Mouse (Mus musculus): ENCODE measurements at regions not wholly inside any gene's neighbourhood (a gene's known extent, or its start where the extent isn't known, plus 50 kb on each side); places are given as distances from the start of the nearest gene placed in this dataset.
"Not testable (repeated sequence)": the region's sequence is repeated elsewhere in the genome, so short reads cannot be mapped to it uniquely, and the experiment has no call there.

GRCm38 (mm10) chr15:16909396-16909795 is 180.8 kb downstream of the Cdh9 start:
- Histone ChIP-seq H3K4me3 (replicated peaks; ENCODE audit: low read length) (no peak overlapping the region), H3K27ac (no peak overlapping the region), H3K9ac (no peak overlapping the region), H3K4me1 (replicated peaks; ENCODE audit: control insufficient read depth, insufficient read depth, low read length) (no peaks in the 10 kb centered on the region), H3K4me2 (replicated peaks) (no peak overlapping the region), H3K27me3 (ENCODE audit: control insufficient read depth, insufficient read depth, low read length) (no peaks in the 10 kb centered on the region), H3K36me3 (replicated peaks; ENCODE audit: control insufficient read depth, insufficient read depth) (no peaks in the 10 kb centered on the region), H3K9me3 (ENCODE audit: control insufficient read depth, low read length) (no peaks in the 10 kb centered on the region)
- DNase-seq (ENCODE audit: low spot score): no peak
- WGBS: 93% methylated on average over 1 of the region's 1 CpGs
- no peak for ATAC-seq (ENCODE audit: low FRiP score)

GRCm38 (mm10) chr15:16909941-16910340 is 181.4 kb downstream of the Cdh9 start:
- H3K4me3 ChIP-seq (replicated peaks; ENCODE audit: low read length); H3K36me3 ChIP-seq (replicated peaks; ENCODE audit: control insufficient read depth, insufficient read depth); DNase-seq (ENCODE audit: low spot score); H3K27ac ChIP-seq; H3K27me3 ChIP-seq (ENCODE audit: control insufficient read depth, insufficient read depth, low read length); H3K9me3 ChIP-seq (ENCODE audit: control insufficient read depth, low read length); H3K9ac ChIP-seq; H3K4me2 ChIP-seq (replicated peaks); H3K4me1 ChIP-seq (replicated peaks; ENCODE audit: control insufficient read depth, insufficient read depth, low read length); ATAC-seq (ENCODE audit: low FRiP score): not testable (repeated sequence)
- WGBS: 84% methylated on average over 3 of the region's 3 CpGs

- no peak for ATAC-seq (ENCODE audit: low FRiP score)
- DNase-seq (ENCODE audit: low spot score): no peak
- Histone ChIP-seq H3K27me3 (ENCODE audit: control insufficient read depth, insufficient read depth, low read length) (no peaks in the 10 kb centered on the region), H3K9ac (no peak overlapping the region), H3K4me1 (replicated peaks; ENCODE audit: control insufficient read depth, insufficient read depth, low read length) (no peaks in the 10 kb centered on the region), H3K9me3 (ENCODE audit: control insufficient read depth, low read length) (no peaks in the 10 kb centered on the region), H3K27ac (no peak overlapping the region), H3K4me3 (replicated peaks; ENCODE audit: low read length) (no peak overlapping the region), H3K4me2 (replicated peaks) (no peak overlapping the region), H3K36me3 (replicated peaks; ENCODE audit: control insufficient read depth, insufficient read depth) (no peaks in the 10 kb centered on the region)
- WGBS: 72% methylated on average over 2 of the region's 2 CpGs
Observed at GRCm38 (mm10) chr15:16914966-16915569, 186.5 kb downstream of the Cdh9 start.

GRCm38 (mm10) chr15:16923246-16923645 is 194.7 kb downstream of the Cdh9 start:
- WGBS: 90% methylated on average over 1 of the region's 1 CpGs
- Histone ChIP-seq H3K27ac (no peak overlapping the region), H3K27me3 (ENCODE audit: control insufficient read depth, insufficient read depth, low read length) (no peaks in the 10 kb centered on the region), H3K4me3 (replicated peaks; ENCODE audit: low read length) (no peak overlapping the region), H3K9me3 (ENCODE audit: control insufficient read depth, low read length) (no peaks in the 10 kb centered on the region), H3K4me1 (replicated peaks; ENCODE audit: control insufficient read depth, insufficient read depth, low read length) (no peaks in the 10 kb centered on the region), H3K4me2 (replicated peaks) (no peak overlapping the region), H3K36me3 (replicated peaks; ENCODE audit: control insufficient read depth, insufficient read depth) (no peaks in the 10 kb centered on the region), H3K9ac (no peak overlapping the region)
- DNase-seq (ENCODE audit: low spot score) (no peak), ATAC-seq (ENCODE audit: low FRiP score) (no peak)

- no peak overlapping the region for H3K4me2 ChIP-seq (replicated peaks)
- no peaks in the 10 kb centered on the region for H3K9me3 ChIP-seq (ENCODE audit: control insufficient read depth, low read length)
- no peak overlapping the region for H3K27ac ChIP-seq
- no peak for DNase-seq (ENCODE audit: low spot score)
- no peak overlapping the region for H3K4me3 ChIP-seq (replicated peaks; ENCODE audit: low read length)
- no peak overlapping the region for H3K9ac ChIP-seq
- no peaks in the 10 kb centered on the region for H3K36me3 ChIP-seq (replicated peaks; ENCODE audit: control insufficient read depth, insufficient read depth)
- WGBS: 92% methylated on average over 2 of the region's 2 CpGs
- no peak for ATAC-seq (ENCODE audit: low FRiP score)
- H3K4me1 ChIP-seq (replicated peaks; ENCODE audit: control insufficient read depth, insufficient read depth, low read length): no peaks in the 10 kb centered on the region
- no peaks in the 10 kb centered on the region for H3K27me3 ChIP-seq (ENCODE audit: control insufficient read depth, insufficient read depth, low read length)
Observed at GRCm38 (mm10) chr15:16933137-16933677, 204.7 kb downstream of the Cdh9 start.

- no peaks in the 10 kb centered on the region for H3K36me3 ChIP-seq (replicated peaks; ENCODE audit: control insufficient read depth, insufficient read depth)
- WGBS: 93% methylated on average over 3 of the region's 3 CpGs
Observed at GRCm38 (mm10) chr15:16934438-16934837, 205.9 kb downstream of the Cdh9 start.

GRCm38 (mm10) chr15:16975821-16976220 is 247.3 kb downstream of the Cdh9 start:
- 87% methylated on average over 4 of the region's 4 CpGs for WGBS
- DNase-seq (ENCODE audit: low spot score); H3K4me2 ChIP-seq (replicated peaks); H3K9ac ChIP-seq; H3K4me3 ChIP-seq (replicated peaks; ENCODE audit: low read length); H3K9me3 ChIP-seq (ENCODE audit: control insufficient read depth, low read length); H3K36me3 ChIP-seq (replicated peaks; ENCODE audit: control insufficient read depth, insufficient read depth); ATAC-seq (ENCODE audit: low FRiP score); H3K27ac ChIP-seq; H3K4me1 ChIP-seq (replicated peaks; ENCODE audit: control insufficient read depth, insufficient read depth, low read length); H3K27me3 ChIP-seq (ENCODE audit: control insufficient read depth, insufficient read depth, low read length): not testable (repeated sequence)

More at GRCm38 (mm10) chr15:16934438-16934837, 205.9 kb downstream of the Cdh9 start:
- no peak for DNase-seq (ENCODE audit: low spot score)
- H3K9me3 ChIP-seq (ENCODE audit: control insufficient read depth, low read length): no peaks in the 10 kb centered on the region
- H3K27ac ChIP-seq: no peak overlapping the region
- no peaks in the 10 kb centered on the region for H3K27me3 ChIP-seq (ENCODE audit: control insufficient read depth, insufficient read depth, low read length)
- H3K4me3 ChIP-seq (replicated peaks; ENCODE audit: low read length): no peak overlapping the region
- no peak for ATAC-seq (ENCODE audit: low FRiP score)
- no peak overlapping the region for H3K4me2 ChIP-seq (replicated peaks)
- no peak overlapping the region for H3K9ac ChIP-seq
- no peaks in the 10 kb centered on the region for H3K4me1 ChIP-seq (replicated peaks; ENCODE audit: control insufficient read depth, insufficient read depth, low read length)

- Histone ChIP-seq H3K4me3 (replicated peaks; ENCODE audit: low read length) (no peak overlapping the region), H3K4me2 (replicated peaks) (no peak overlapping the region), H3K9me3 (ENCODE audit: control insufficient read depth, low read length) (no peaks in the 10 kb centered on the region), H3K27me3 (ENCODE audit: control insufficient read depth, insufficient read depth, low read length) (no peaks in the 10 kb centered on the region), H3K27ac (no peak overlapping the region), H3K4me1 (replicated peaks; ENCODE audit: control insufficient read depth, insufficient read depth, low read length) (no peaks in the 10 kb centered on the region), H3K9ac (no peak overlapping the region), H3K36me3 (replicated peaks; ENCODE audit: control insufficient read depth, insufficient read depth) (no peaks in the 10 kb centered on the region)
- 6% methylated on average over 1 of the region's 1 CpGs for WGBS
- ATAC-seq (ENCODE audit: low FRiP score) (no peak), DNase-seq (ENCODE audit: low spot score) (no peak)
Observed at GRCm38 (mm10) chr15:16990848-16991247, 262.3 kb downstream of the Cdh9 start.

GRCm38 (mm10) chr15:16995667-16996066 is 267.1 kb downstream of the Cdh9 start:
- Histone ChIP-seq H3K36me3 (replicated peaks; ENCODE audit: control insufficient read depth, insufficient read depth) (no peaks in the 10 kb centered on the region), H3K27me3 (ENCODE audit: control insufficient read depth, insufficient read depth, low read length) (no peaks in the 10 kb centered on the region), H3K4me1 (replicated peaks; ENCODE audit: control insufficient read depth, insufficient read depth, low read length) (no peaks in the 10 kb centered on the region), H3K4me3 (replicated peaks; ENCODE audit: low read length) (no peak overlapping the region), H3K27ac (no peak overlapping the region), H3K9me3 (ENCODE audit: control insufficient read depth, low read length) (no peaks in the 10 kb centered on the region), H3K9ac (no peak overlapping the region), H3K4me2 (replicated peaks) (no peak overlapping the region)
- DNase-seq (ENCODE audit: low spot score) (no peak), ATAC-seq (ENCODE audit: low FRiP score) (no peak)
- WGBS: 83% methylated on average over 1 of the region's 1 CpGs

- Histone ChIP-seq H3K36me3 (replicated peaks; ENCODE audit: control insufficient read depth, insufficient read depth) (no peaks in the 10 kb centered on the region), H3K27ac (no peak overlapping the region), H3K4me3 (replicated peaks; ENCODE audit: low read length) (no peak overlapping the region), H3K27me3 (ENCODE audit: control insufficient read depth, insufficient read depth, low read length) (no peaks in the 10 kb centered on the region), H3K4me2 (replicated peaks) (no peak overlapping the region), H3K4me1 (replicated peaks; ENCODE audit: control insufficient read depth, insufficient read depth, low read length) (no peaks in the 10 kb centered on the region), H3K9me3 (ENCODE audit: control insufficient read depth, low read length) (no peaks in the 10 kb centered on the region), H3K9ac (no peak overlapping the region)
- ATAC-seq (ENCODE audit: low FRiP score) (no peak), DNase-seq (ENCODE audit: low spot score) (no peak)
- 79% methylated on average over 2 of the region's 2 CpGs for WGBS
Observed at GRCm38 (mm10) chr15:17006139-17006538, 277.6 kb downstream of the Cdh9 start.

Measured in hindbrain, embryonic 14.5 days (tissue).